Mouse (Mus musculus): ENCODE results near the gene Stim2.

Gene Stim2

GRCm38 (mm10) chr5:53994576-53994975, 3.7 kb upstream of the Stim2 start:
- CTCF ChIA-PET: interaction anchor here (0.6 to 0.7 kb wide), 4 partner anchors 10 to 119 kb away, joined by 3 to 5 read pairs (median 4); no protein-coding TSS in a partner anchor

- CTCF ChIA-PET: interaction anchor here (0.6 to 1.2 kb wide), 4 partner anchors 11 to 120 kb away, joined by 3 to 5 read pairs (median 4); no protein-coding TSS in a partner anchor
These were observed 3.0 kb upstream of the Stim2 start for GRCm38 (mm10) chr5:53995316-53995715.

GRCm38 (mm10) chr5:53996822-53997221, 1.5 kb upstream of the Stim2 start:
- CTCF ChIA-PET: no interaction called here

GRCm38 (mm10) chr5:53998743-53999460, 603 bp downstream of the Stim2 start:
- CTCF ChIA-PET: interaction anchor here (0.6 kb wide), 2 partner anchors 35 to 78 kb away, joined by 3 read pairs; no protein-coding TSS in a partner anchor

GRCm38 (mm10) chr5:53999461-53999770, 1.1 kb downstream of the Stim2 start:
- CTCF ChIA-PET: interaction anchor here (0.6 kb wide), 1 partner anchor 11 kb away, joined by 3 read pairs; no protein-coding TSS in a partner anchor

GRCm38 (mm10) chr5:53999831-54000230, 1.5 kb downstream of the Stim2 start:
- CTCF ChIA-PET: interaction anchor here (0.6 kb wide), 1 partner anchor 11 kb away, joined by 3 read pairs; no protein-coding TSS in a partner anchor

- CTCF ChIA-PET: no interaction called here
These were observed 2.7 kb downstream of the Stim2 start for GRCm38 (mm10) chr5:54001021-54001420.

GRCm38 (mm10) chr5:54005111-54005864, 7.0 kb downstream of the Stim2 start:
- CTCF ChIA-PET: interaction anchor here (0.7 kb wide), 1 partner anchor 18 kb away, joined by 3 read pairs; no protein-coding TSS in a partner anchor

- CTCF ChIA-PET: interaction anchor here (0.7 kb wide), 1 partner anchor 19 kb away, joined by 3 read pairs; no protein-coding TSS in a partner anchor
These were observed 7.5 kb downstream of the Stim2 start for GRCm38 (mm10) chr5:54005865-54006225.

GRCm38 (mm10) chr5:54006845-54007244, 8.5 kb downstream of the Stim2 start:
- CTCF ChIA-PET: no interaction called here

- CTCF ChIA-PET: no interaction called here
These were observed 9.3 kb downstream of the Stim2 start for GRCm38 (mm10) chr5:54007617-54008016.

GRCm38 (mm10) chr5:54013271-54013670, 15.0 kb downstream of the Stim2 start:
- CTCF ChIA-PET: no interaction called here

GRCm38 (mm10) chr5:54017143-54017542, 18.8 kb downstream of the Stim2 start:
- CTCF ChIA-PET: no interaction called here

GRCm38 (mm10) chr5:54018856-54019255, 20.6 kb downstream of the Stim2 start:
- CTCF ChIA-PET: no interaction called here

GRCm38 (mm10) chr5:54019546-54019945, 21.2 kb downstream of the Stim2 start:
- CTCF ChIA-PET: no interaction called here

- CTCF ChIA-PET: no interaction called here
These were observed 26.3 kb downstream of the Stim2 start for GRCm38 (mm10) chr5:54024610-54025009.

- CTCF ChIA-PET: no interaction called here
These were observed 27.3 kb downstream of the Stim2 start for GRCm38 (mm10) chr5:54025630-54026029.

GRCm38 (mm10) chr5:54033217-54033616, 34.9 kb downstream of the Stim2 start:
- CTCF ChIA-PET: interaction anchor here (0.7 kb wide), 1 partner anchor 35 kb away, joined by 3 read pairs; no protein-coding TSS in a partner anchor

GRCm38 (mm10) chr5:54034680-54035079, 36.4 kb downstream of the Stim2 start:
- CTCF ChIA-PET: interaction anchor here (0.6 kb wide), 2 partner anchors 67 to 191 kb away, joined by 3 to 7 read pairs; no protein-coding TSS in a partner anchor

GRCm38 (mm10) chr5:54038615-54039014, 40.3 kb downstream of the Stim2 start:
- CTCF ChIA-PET: no interaction called here

- CTCF ChIA-PET: no interaction called here
These were observed 42.2 kb downstream of the Stim2 start for GRCm38 (mm10) chr5:54040527-54040926.

- CTCF ChIA-PET: no interaction called here
These were observed 43.7 kb downstream of the Stim2 start for GRCm38 (mm10) chr5:54042013-54042412.

- CTCF ChIA-PET: no interaction called here
These were observed 47.2 kb downstream of the Stim2 start for GRCm38 (mm10) chr5:54045523-54045922.
